Mouse (Mus musculus) mouse trophoblast stem cell (cell line): ENCODE results near the gene Mboat7.

Experiments used
- in situ Hi-C, 2 experiments: fragments of 300-500 bp; cut with MseI, MboI; formaldehyde crosslinking; loops; 2 replicates in 1 of 2; 3 replicates in 1 of 2; pipeline ENCODE4 v1.15.1; 2025

Gene Mboat7

GRCm38 (mm10) chr7:3645488-3646025, 47.8 kb downstream of the Mboat7 start:
- in situ Hi-C loops, result loop anchor here in 1 of 2 experiments (10.0 kb wide), 1 partner anchor 59 kb away; the partner anchor contains the start of gene Rps9

GRCm38 (mm10) chr7:3644672-3645487, 48.4 kb downstream of the Mboat7 start, which contains the start of gene Cnot3:
TSS of gene Cnot3 (plus strand) at chr7:3645268.
- in situ Hi-C loops, result loop anchor here in 1 of 2 experiments (10.0 kb wide), 1 partner anchor 60 kb away; the partner anchor contains the start of gene Rps9

- in situ Hi-C loops, result loop anchor here in 1 of 2 experiments (10.0 kb wide), 1 partner anchor 60 kb away; the partner anchor contains the start of gene Rps9
These were observed 49.0 kb downstream of the Mboat7 start for GRCm38 (mm10) chr7:3644348-3644671.

GRCm38 (mm10) chr7:3643843-3644242, 49.5 kb downstream of the Mboat7 start:
- in situ Hi-C loops, result loop anchor here in 1 of 2 experiments (10.0 kb wide), 1 partner anchor 61 kb away; the partner anchor contains the start of gene Rps9

- in situ Hi-C loops, result loop anchor here in 1 of 2 experiments (10.0 kb wide), 1 partner anchor 61 kb away; the partner anchor contains the start of gene Rps9
These were observed 49.9 kb downstream of the Mboat7 start for GRCm38 (mm10) chr7:3643412-3643811.

GRCm38 (mm10) chr7:3630478-3630815, 62.9 kb downstream of the Mboat7 start:
- in situ Hi-C loops, result no loop called here

GRCm38 (mm10) chr7:3629543-3630477, 63.5 kb downstream of the Mboat7 start, which contains the start of the genes Tfpt and Prpf31:
TSS of gene Tfpt (minus strand) at chr7:3629929.
TSS of gene Prpf31 (plus strand) at chr7:3629985.
- in situ Hi-C loops, result no loop called here

GRCm38 (mm10) chr7:3629030-3629429, 64.3 kb downstream of the Mboat7 start:
- in situ Hi-C loops, result no loop called here
